Mouse (Mus musculus) bone marrow, adult 2 months (tissue): Measurements from ENCODE around the gene Ntn4. TPM values are rescaled to one million over a fixed set of nuclear protein-coding genes. Genes with fewer than 3 reads are reported as not detected.

ENCODE experiments used
- H3K27ac ChIP-seq: fragments of 200-500 bp; 2 replicates; pipeline ENCODE4 v1.5.1; 2012; ENCODE audit warnings: low read depth, mild to moderate bottlenecking, control low read depth, inconsistent platforms, low read length; ENCODE audit not compliant: control insufficient read depth, poor library complexity, insufficient read depth
- H3K4me1 ChIP-seq: fragments of 200-500 bp; 2 replicates; pipeline ENCODE4 v1.6.1; 2011; ENCODE audit warnings: low read length; ENCODE audit not compliant: control insufficient read depth, insufficient read depth
- H3K4me3 ChIP-seq: fragments of 200-500 bp; replicated peaks from 2 replicates; pipeline ENCODE3; 2011; ENCODE audit warnings: mild to moderate bottlenecking, low read depth, low read length, control low read depth; ENCODE audit not compliant: control insufficient read depth
- CTCF ChIP-seq: fragments of 200-500 bp; IDR thresholded peaks from 2 replicates; pipeline ENCODE4 v1.5.1; 2011; ENCODE audit warnings: low read length, control low read depth; ENCODE audit not compliant: control insufficient read depth, insufficient read depth
- POLR2A ChIP-seq: fragments of 200-500 bp; IDR thresholded peaks from 2 replicates; pipeline ENCODE4 v1.6.1; 2011; ENCODE audit warnings: low read depth, mild to moderate bottlenecking, control low read depth, low read length, borderline replicate concordance; ENCODE audit not compliant: control insufficient read depth
- WGBS: fragments of 180-500 bp; shearing (Covaris S2); methylation state at CpG from one replicate; pipeline ENCODE4 v1.1.7; 2018; 5-methylcytosine and 5-hydroxymethylcytosine counted together
- polyA plus RNA-seq: library from polyadenylated mRNA; stranded (reverse); fragments of >200 nt; gene quantifications from 2 replicates; pipeline ENCODE4 v1.2.4, GENCODE M21; 2011; ENCODE audit warnings: low replicate concordance; ENCODE audit not compliant: missing spikeins, insufficient read depth, insufficient read length

Gene Ntn4
- polyA plus RNA-seq, 1 experiment: 3.7 TPM

DNA sequence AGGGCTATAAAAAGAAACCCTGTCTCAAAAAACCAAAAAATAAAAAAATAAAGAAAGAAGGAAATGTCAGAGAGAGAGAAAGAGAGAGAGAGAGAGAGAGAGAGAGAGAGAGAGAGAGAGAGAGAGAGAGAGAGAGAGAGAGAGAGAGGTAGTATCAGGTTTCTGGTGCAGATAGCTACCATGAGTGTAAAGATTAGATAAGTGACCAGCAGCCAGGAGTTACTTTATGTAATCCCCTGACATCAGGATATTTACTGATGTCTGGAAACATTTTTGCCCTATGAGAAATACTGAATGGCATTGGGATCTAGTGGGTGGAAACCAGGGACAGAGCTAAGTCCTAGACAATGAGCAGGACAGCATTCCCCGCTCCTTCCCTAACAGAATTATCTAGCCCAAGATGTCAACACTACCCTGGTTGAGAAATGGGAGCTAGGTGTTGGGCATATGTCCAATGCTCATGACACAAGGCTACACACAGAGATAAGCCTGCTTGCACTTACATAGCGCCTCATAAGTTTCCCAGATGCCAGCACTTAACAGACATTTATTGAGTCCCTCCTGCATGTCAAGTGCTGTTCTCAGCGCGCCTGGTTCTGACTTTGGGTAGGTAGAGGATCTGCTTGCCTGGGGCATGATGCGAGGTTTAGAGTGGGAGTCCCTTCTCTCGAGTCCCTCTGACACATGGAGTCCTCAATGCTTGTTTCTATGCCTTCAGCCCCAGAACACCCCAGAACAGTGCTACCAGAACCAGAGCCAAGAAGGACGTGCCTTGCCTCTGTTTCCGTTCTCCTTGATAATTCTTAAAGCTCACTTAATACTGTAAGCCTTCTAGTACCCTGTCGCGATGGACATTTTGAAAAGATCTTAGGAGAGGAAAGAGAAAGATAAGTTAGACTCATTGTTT lies 7.4 kb downstream of the Ntn4 start:
- 67% methylated on average over 10 of the region's 10 CpGs for WGBS
- peak overlapping the region; percentile 87 for H3K27ac ChIP-seq
- TF ChIP-seq POLR2A: no peak
- no peak for TF ChIP-seq CTCF
- H3K4me1 ChIP-seq: peaks cover 3% of the 10 kb centered on the region
- no peak overlapping the region for H3K4me3 ChIP-seq

DNA sequence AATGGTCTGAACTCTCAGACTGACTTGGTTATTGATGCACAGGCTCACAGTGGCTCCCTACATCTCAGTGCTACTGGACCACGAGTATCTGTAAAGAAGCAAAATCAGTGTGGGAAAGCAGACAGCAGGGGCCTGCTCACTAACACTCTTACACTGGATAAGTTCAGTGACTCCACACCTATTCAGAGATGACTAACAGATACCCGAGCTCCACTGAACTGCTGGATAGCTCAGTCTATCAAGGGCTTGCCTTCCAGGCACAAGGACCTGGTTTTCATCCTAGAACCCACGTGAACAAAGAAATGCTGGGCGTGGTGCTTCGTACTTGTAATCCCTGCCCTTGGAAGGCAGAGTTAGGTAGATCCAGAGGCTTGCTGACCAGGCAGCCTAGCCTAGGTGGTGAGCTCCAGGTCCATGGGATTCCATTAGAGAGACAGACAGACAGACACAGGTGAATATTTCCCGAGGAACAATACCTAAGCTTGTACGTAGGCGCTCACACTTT lies 8.2 kb downstream of the Ntn4 start:
- H3K4me1 ChIP-seq: peaks cover 3% of the 10 kb centered on the region
- no peak overlapping the region for H3K4me3 ChIP-seq
- peak overlapping the region; percentile 39; the same call in 1 of the 2 replicates for H3K27ac ChIP-seq
- WGBS: 82% methylated on average over 8 of the region's 8 CpGs
- TF ChIP-seq POLR2A: no peak
- TF ChIP-seq CTCF: no peak

DNA sequence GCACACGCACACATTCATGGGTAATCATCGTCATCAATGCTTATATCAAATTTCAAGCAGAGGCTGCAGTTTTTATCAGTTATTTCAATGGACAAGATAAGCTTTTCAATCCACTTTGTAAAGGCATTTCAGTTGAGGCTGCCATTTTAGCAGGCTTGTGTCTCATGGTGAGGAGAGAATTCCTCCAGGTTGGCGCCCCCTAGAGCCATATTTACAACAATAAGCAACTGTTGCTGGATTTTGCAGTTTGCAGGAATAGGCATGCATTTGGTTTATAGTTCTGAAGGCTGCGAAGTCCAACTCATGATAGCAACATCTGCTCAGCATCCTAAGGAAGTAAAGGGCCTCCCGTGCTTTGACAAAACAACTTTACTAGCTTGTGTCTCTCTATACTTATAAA lies 8.6 kb downstream of the Ntn4 start:
- H3K27ac ChIP-seq: no peak overlapping the region
- no peak overlapping the region for H3K4me3 ChIP-seq
- 81% methylated on average over 5 of the region's 5 CpGs for WGBS
- TF ChIP-seq CTCF (no peak), POLR2A (no peak)
- H3K4me1 ChIP-seq: peaks cover 3% of the 10 kb centered on the region

DNA sequence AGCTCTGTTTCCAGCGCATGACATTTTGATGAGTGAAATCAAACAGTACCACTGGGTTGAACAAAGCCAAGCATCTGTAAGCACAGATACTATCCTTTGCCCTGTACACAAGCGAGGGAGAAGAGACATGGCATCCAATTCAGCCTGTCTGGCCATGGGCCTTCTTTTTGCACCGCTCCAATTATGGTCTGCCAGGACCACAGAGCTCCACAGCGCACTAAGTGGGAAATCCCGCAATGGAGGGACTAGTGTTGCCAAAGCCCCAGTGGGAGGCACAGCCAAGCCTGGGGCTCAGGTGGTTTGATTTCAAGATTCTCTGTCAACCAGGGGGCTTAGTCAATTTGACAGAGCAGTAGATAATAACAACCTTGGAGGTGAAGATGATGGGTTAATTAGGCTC lies 9.1 kb downstream of the Ntn4 start:
- 91% methylated on average over 5 of the region's 5 CpGs for WGBS
- no peak overlapping the region for H3K4me3 ChIP-seq
- no peak overlapping the region for H3K27ac ChIP-seq
- no peak for TF ChIP-seq POLR2A
- no peak for TF ChIP-seq CTCF
- H3K4me1 ChIP-seq: peaks cover 3% of the 10 kb centered on the region

DNA sequence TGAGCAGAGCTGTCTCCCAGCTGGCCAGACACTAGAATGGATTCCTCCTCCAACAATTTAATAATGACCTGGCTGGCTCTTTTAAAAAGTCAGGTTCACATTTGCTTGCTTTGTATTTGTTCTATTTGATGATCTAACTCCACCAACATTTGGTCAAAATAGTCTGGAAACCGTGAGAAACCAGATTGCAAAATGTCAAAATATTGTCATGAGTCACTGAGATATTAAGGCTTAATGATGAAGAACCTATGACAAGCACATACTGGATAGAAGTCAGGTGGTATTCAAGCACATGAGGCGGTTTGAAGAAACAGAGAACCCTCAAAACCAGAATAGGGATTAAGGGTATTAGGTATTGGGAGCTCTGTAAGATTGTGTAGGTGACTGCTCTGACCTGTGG lies 12.8 kb downstream of the Ntn4 start:
- Histone ChIP-seq H3K27ac (no peak overlapping the region), H3K4me1 (no peaks in the 10 kb centered on the region; the same call in 1 of the 2 replicates), H3K4me3 (no peak overlapping the region)
- 63% methylated on average over 2 of the region's 2 CpGs for WGBS
- TF ChIP-seq POLR2A (no peak), CTCF (no peak)

DNA sequence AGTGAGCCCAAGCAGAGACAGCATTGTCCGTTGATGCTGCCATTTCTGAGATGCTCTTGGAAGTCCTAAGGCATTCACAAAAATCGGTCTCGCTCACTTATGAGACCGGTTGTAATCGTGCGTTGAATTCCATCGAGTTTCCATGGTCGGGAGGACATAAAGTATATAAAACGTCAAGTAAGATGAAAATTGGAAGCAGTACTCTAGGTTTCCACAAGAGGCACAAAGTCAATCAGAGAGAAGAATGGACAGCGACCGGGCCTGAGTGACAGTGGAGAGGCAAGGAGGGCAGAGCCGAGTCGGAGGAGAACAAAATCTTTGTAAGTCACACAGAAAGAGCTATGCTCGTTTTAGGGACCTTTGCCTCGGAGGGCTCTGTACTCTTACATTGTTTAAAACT lies 14.9 kb downstream of the Ntn4 start:
- TF ChIP-seq POLR2A: no peak
- 82% methylated on average over 15 of the region's 15 CpGs for WGBS
- Histone ChIP-seq H3K4me3 (no peak overlapping the region), H3K27ac (no peak overlapping the region), H3K4me1 (no peaks in the 10 kb centered on the region)

DNA sequence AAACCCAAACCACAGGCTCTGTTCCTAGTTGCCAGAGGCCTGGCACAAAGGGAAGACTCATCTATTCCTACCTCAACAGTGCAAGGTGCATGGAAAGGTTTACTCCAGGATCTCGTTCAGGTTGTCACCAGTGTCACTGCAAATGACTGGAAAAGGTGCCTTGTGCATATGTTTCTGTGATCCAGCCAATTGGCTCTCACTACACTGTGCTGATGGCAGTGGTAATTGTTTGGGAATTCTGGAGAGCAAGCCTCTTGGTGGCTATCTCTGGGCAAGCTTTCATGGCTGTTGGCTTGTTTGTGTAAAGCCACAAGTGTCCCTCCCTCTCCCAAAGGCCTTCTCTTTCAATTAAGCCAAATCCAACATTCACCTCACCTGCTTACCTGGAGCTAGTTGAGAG lies 19.3 kb downstream of the Ntn4 start:
- H3K4me1 ChIP-seq: no peaks in the 10 kb centered on the region
- H3K27ac ChIP-seq: no peak overlapping the region
- TF ChIP-seq CTCF: no peak
- TF ChIP-seq POLR2A: no peak
- no peak overlapping the region for H3K4me3 ChIP-seq
- 84% methylated on average over 1 of the region's 1 CpGs for WGBS

DNA sequence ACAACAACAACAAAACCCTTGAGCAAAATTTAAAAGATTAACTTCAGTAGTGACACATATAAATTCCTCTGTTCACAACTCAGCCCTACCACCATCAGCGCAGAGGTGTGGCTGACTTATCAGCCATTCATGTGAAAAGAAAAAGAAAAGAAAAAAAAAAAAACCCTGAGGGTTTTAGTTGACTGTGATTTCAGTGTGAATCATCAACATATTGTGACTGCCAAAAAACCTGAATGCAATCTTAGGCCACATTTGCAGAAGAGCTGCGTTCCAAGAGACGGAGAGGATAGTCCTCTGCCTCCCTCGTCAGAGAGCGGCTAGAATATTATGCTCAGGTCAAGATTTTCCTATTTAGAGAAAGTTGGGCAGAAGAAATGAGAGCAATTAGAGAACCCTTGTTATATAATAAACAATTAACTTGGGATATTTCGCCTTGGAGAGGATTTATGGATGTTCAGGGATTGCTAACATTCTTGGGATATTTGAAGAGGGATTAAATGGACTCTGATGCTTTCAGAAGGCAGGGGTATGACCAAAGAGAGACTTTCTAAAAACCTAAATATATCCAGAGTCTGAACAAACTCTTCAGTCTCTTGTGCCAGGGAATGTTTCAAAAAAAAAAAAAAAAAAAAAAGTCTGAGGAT lies 21.0 kb downstream of the Ntn4 start:
- TF ChIP-seq POLR2A: no peak
- TF ChIP-seq CTCF: no peak
- Histone ChIP-seq H3K27ac (no peak overlapping the region), H3K4me3 (no peak overlapping the region), H3K4me1 (no peaks in the 10 kb centered on the region)
- 77% methylated on average over 6 of the region's 6 CpGs for WGBS
